Mouse (Mus musculus) liver, adult 2 months (tissue): ENCODE data around the gene Tril. TPM values are rescaled to one million over a fixed set of nuclear protein-coding genes. Genes with fewer than 3 reads are reported as not detected.

Experiments used
- DNase-seq: peaks from one replicate; pipeline ENCODE4 v3.0.0-alpha.2; 2011; ENCODE audit warnings: low read depth, low spot score; ENCODE audit errors: extremely low read depth
- H3K27ac ChIP-seq: fragments of 200-500 bp; replicated peaks from 2 replicates; pipeline ENCODE4 v1.5.1; 2012; ENCODE audit warnings: low read depth, mild to moderate bottlenecking, control low read depth, inconsistent platforms, low read length; ENCODE audit not compliant: insufficient read depth
- H3K27me3 ChIP-seq: fragments of 200-500 bp; 2 replicates; pipeline ENCODE4 v1.6.1; 2012; ENCODE audit warnings: mild to moderate bottlenecking, moderate library complexity, low read length, inconsistent platforms; ENCODE audit not compliant: control insufficient read depth, insufficient read depth
- H3K36me3 ChIP-seq: fragments of 200-500 bp; 2 replicates; pipeline ENCODE4 v1.6.1; 2012; ENCODE audit warnings: low read length, inconsistent platforms; ENCODE audit not compliant: control insufficient read depth, insufficient read depth
- H3K4me1 ChIP-seq: fragments of 200-500 bp; 2 replicates; pipeline ENCODE4 v1.6.1; 2011; ENCODE audit warnings: low read length; ENCODE audit not compliant: control insufficient read depth, insufficient read depth
- H3K4me3 ChIP-seq: fragments of 200-500 bp; 2 replicates; pipeline ENCODE4 v1.5.1; 2011; ENCODE audit warnings: low read depth, mild to moderate bottlenecking, control low read depth, low read length, moderate library complexity; ENCODE audit not compliant: insufficient read depth
- H3K79me2 ChIP-seq: fragments of 200-500 bp; 2 replicates; pipeline ENCODE4 v1.6.1; 2012; ENCODE audit warnings: inconsistent platforms, mild to moderate bottlenecking, low read length, moderate library complexity; ENCODE audit not compliant: control insufficient read depth, insufficient read depth
- H3K9ac ChIP-seq: fragments of 200-500 bp; 2 replicates; pipeline ENCODE4 v1.6.1; 2012; ENCODE audit warnings: low read depth, mild to moderate bottlenecking, control low read depth, inconsistent platforms, low read length
- CTCF ChIP-seq: fragments of 200-500 bp; IDR thresholded peaks from 2 replicates; pipeline ENCODE4 v1.5.1; 2011; ENCODE audit warnings: low read depth, low read length, control low read depth
- POLR2A ChIP-seq: fragments of 200-500 bp; IDR thresholded peaks from 2 replicates; pipeline ENCODE4 v1.6.1; 2011; ENCODE audit warnings: low read length, control low read depth; ENCODE audit not compliant: insufficient read depth; ENCODE audit errors: extremely low read depth
- WGBS: fragments of 180-500 bp; shearing (Covaris S2); methylation state at CpG from one replicate; pipeline ENCODE4 v1.1.7; 2018; 5-methylcytosine and 5-hydroxymethylcytosine counted together
- polyA plus RNA-seq: library from polyadenylated mRNA; depleted of rRNA; stranded (reverse); fragments of >200 nt; gene quantifications from 2 replicates; pipeline ENCODE4 v1.2.3, GENCODE M21; 2012
- total RNA-seq: library from RNA; depleted of rRNA; stranded (reverse); fragments of >200 nt; gene quantifications from 2 replicates; pipeline ENCODE4 v1.2.3, GENCODE M21; 2014

The Tril gene
- total and polyA plus RNA-seq, 2 experiments: 0.18 to 0.29 TPM

DNA sequence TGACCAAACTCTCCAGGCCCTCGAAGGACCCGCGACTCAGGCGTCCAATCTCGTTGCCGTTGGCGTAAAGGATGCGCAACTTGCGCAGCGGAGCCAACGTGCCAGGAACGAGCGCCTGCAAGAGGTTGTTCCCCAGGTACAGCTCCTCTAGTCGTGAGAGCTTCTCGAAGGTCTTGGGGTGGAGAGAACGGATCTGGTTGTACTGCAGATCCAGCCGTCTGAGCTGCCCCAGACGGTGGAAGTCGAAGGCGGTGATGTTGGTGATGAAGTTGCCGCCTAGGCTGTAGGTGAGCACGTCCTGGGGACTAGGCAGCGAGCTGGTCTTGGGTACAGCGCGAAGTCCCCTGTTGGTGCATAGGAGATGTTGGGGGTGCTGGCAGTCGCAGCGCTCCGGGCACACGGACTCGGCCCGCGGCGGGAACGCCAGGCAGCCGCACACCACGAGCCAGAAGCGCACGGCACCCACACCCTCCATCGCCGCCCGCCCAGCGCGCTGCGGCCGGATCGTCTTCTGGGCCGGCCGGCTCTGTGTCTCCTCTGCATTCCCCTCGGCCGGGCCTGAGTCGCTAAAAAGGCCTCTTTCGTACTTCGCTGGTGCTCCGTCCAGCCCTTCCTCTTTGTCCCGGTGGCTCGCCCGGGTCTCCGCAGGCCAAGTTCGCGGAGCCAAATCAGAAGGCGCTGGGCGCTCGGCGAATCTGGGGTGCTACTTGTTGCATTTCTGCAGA lies 707 bp downstream of the Tril start:
- H3K9ac ChIP-seq: peak overlapping the region; percentile 46
- no peaks in the 10 kb centered on the region for H3K79me2 ChIP-seq
- no peak for DNase-seq
- H3K36me3 ChIP-seq: no peaks in the 10 kb centered on the region
- H3K4me3 ChIP-seq: peak overlapping the region; percentile 46
- TF ChIP-seq POLR2A (no peak), CTCF (no peak)
- peaks cover 31% of the 10 kb centered on the region for H3K27me3 ChIP-seq
- no peak overlapping the region for H3K27ac ChIP-seq
- 4% methylated on average over 64 of the region's 64 CpGs for WGBS
- peaks cover 4% of the 10 kb centered on the region; the same call in 1 of the 2 replicates for H3K4me1 ChIP-seq

- no peak for DNase-seq
- H3K9ac ChIP-seq: no peak overlapping the region
- 10% methylated on average over 52 of the region's 52 CpGs for WGBS
- no peaks in the 10 kb centered on the region for H3K36me3 ChIP-seq
- TF ChIP-seq POLR2A (no peak), CTCF (0 out of 2 replicates have a peak, but pooled peaks have one; percentile 14)
- H3K4me3 ChIP-seq: peak overlapping the region; percentile 46; the same call in 1 of the 2 replicates
- no peak overlapping the region for H3K27ac ChIP-seq
- H3K27me3 ChIP-seq: peaks cover 29% of the 10 kb centered on the region
- H3K79me2 ChIP-seq: no peaks in the 10 kb centered on the region
- peaks cover 4% of the 10 kb centered on the region; the same call in 1 of the 2 replicates for H3K4me1 ChIP-seq
These were observed 1.6 kb downstream of the Tril start for GRCm38 (mm10) chr6:53818732-53819661.

DNA sequence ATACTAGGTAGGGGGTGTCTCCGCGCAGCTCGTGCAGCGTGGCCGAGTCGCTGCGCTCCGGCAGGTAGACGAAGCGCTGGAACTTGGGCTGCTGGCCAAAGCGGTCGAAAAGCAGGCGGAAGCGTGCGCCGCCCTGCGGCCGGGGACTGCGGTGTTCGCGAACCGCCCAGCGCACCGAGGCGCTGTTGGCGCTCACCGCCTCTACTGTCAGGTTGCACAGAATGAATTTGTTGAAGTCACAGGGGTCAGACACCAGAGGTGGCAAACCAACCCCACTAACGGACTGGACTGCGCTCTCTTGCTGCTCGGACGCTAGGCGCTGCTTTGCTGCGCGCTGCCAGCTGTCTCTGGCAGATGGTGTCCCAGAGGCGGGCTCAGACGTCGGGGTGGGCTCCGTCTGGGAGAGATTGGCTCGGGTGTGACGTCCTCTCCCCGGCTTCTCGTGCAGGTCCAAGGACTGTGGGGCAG lies 2.3 kb downstream of the Tril start:
- H3K4me1 ChIP-seq: peaks cover 4% of the 10 kb centered on the region; the same call in 1 of the 2 replicates
- WGBS: 3% methylated on average over 42 of the region's 42 CpGs
- no peak overlapping the region for H3K9ac ChIP-seq
- H3K79me2 ChIP-seq: no peaks in the 10 kb centered on the region
- no peak overlapping the region for H3K27ac ChIP-seq
- no peaks in the 10 kb centered on the region for H3K36me3 ChIP-seq
- TF ChIP-seq POLR2A: no peak
- TF ChIP-seq CTCF: peak; percentile 74
- peak overlapping the region; percentile 32; the same call in 1 of the 2 replicates for H3K4me3 ChIP-seq
- peak; percentile 22 for DNase-seq
- H3K27me3 ChIP-seq: peaks cover 29% of the 10 kb centered on the region

- Histone ChIP-seq H3K9ac (no peak overlapping the region), H3K36me3 (no peaks in the 10 kb centered on the region), H3K4me3 (peak overlapping the region; percentile 32; the same call in 1 of the 2 replicates), H3K4me1 (peaks cover 4% of the 10 kb centered on the region; the same call in 1 of the 2 replicates), H3K79me2 (no peaks in the 10 kb centered on the region), H3K27ac (no peak overlapping the region), H3K27me3 (peaks cover 29% of the 10 kb centered on the region)
- TF ChIP-seq CTCF (no peak), POLR2A (no peak)
- no peak for DNase-seq
- 19% methylated on average over 33 of the region's 33 CpGs for WGBS
These were observed 2.9 kb downstream of the Tril start for GRCm38 (mm10) chr6:53817763-53818174.

GRCm38 (mm10) chr6:53816661-53817060 lies 4.0 kb downstream of the Tril start:
- no peak overlapping the region for H3K9ac ChIP-seq
- 75% methylated on average over 8 of the region's 8 CpGs for WGBS
- no peaks in the 10 kb centered on the region for H3K79me2 ChIP-seq
- peaks cover 29% of the 10 kb centered on the region for H3K27me3 ChIP-seq
- H3K4me3 ChIP-seq: no peak overlapping the region
- H3K36me3 ChIP-seq: no peaks in the 10 kb centered on the region
- DNase-seq: no peak
- no peak for TF ChIP-seq POLR2A
- H3K4me1 ChIP-seq: peaks cover 4% of the 10 kb centered on the region; the same call in 1 of the 2 replicates
- no peak overlapping the region for H3K27ac ChIP-seq
